Mouse (Mus musculus): ENCODE data around the gene Gkap1. TPM values are rescaled to one million over a fixed set of nuclear protein-coding genes. Genes with fewer than 3 reads are reported as not detected.

Gkap1 gene
- total RNA-seq (2023; ENCODE audit: inconsistent age): 3.1 to 5.1 TPM (median 3.8 TPM) in 4 replicates

DNA sequence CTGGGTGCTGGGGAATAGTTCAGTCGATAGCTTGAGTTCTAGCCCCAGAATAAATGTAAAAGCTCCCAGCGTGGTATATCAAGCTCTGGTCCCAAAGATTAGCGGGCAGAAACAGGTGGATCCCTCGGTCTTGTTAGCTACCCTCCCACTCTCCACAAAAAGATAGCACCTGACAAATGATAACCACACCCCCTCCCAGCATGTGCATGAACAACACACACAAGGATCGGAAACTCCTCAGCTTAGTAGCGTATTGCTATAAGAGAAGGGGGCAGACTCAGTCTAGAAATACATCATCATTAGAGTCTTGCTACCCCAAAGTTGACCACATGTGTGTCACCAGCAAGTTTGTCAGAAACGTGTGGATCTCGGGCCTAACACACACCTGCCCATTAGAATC lies at the start of gene Gkap1:
Gene Gkap1 (minus strand): TSS at position 101 of the 400 bp plus-strand sequence.

DNA sequence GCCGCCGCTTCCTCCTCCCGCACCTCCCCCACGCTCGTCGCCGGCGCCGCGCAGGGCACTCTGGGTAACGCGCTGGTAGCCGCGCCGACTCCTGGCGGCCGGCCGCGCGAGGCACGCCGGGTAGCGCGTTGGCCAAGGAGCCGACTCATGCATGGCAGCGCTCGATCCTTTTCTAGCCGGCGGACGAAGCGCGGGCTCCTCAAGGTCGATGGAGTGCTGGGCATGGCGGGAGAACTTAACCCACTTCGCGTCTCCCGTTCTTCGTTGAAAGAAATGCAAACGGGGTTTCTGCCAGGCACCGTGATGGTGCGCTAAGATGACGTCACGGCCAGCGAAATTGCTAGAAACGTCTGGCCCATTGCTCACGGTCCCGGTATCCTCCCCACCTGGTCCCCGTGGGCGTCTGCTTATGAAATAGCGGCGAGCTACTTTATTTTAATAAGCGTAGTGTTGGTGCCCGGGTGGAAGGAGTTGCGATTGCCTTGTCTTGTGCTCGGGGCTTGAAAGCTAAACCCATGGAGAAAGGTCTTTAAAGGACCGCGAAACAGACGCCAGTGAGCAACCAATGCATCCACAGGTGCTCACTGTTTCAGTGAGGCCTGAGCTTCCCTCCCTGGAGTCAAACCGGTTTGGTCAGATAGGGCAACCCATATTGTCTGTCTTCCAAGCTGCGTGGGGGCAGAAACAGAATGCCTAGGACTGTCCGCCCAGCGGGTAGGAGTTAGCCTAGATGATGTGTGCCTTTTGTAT lies 59.7 kb downstream of the Gkap1 start, which contains the start of gene Ubqln1:
Gene Ubqln1 (minus strand): TSS at position 62 of the 750 bp plus-strand sequence.

Other genes with a start within 250 kb of the Gkap1 start
- gene Klhl3, start 162.1 kb downstream of the Gkap1 start, total RNA-seq (2023; ENCODE audit: inconsistent age): 0.12 to 0.19 TPM (median 0.18 TPM) in 3 of 4 replicates, not detected in the other
- 139 to 154 TPM (median 148 TPM) in 4 replicates for gene Hnrnpa0, start 147.1 kb downstream of the Gkap1 start, total RNA-seq (2023; ENCODE audit: inconsistent age)
- 63.8 to 84.7 TPM (median 67.1 TPM) in 4 replicates for gene Idnk, start 118.0 kb downstream of the Gkap1 start, total RNA-seq (2023; ENCODE audit: inconsistent age)
- 90.2 to 99.8 TPM (median 94.2 TPM) in 4 replicates for gene Ubqln1, start 60.0 kb downstream of the Gkap1 start, total RNA-seq (2023; ENCODE audit: inconsistent age)
- 0.16 to 0.39 TPM (median 0.37 TPM) in 4 replicates for gene Kif27, start 83.4 kb upstream of the Gkap1 start, total RNA-seq (2023; ENCODE audit: inconsistent age)
- 12.4 to 14.5 TPM (median 13.1 TPM) in 4 replicates for gene 2210016F16Rik, start 109.5 kb upstream of the Gkap1 start, total RNA-seq (2023; ENCODE audit: inconsistent age)
- 50.2 to 54.6 TPM (median 52.7 TPM) in 4 replicates for gene Rmi1, start 126.5 kb upstream of the Gkap1 start, total RNA-seq (2023; ENCODE audit: inconsistent age)
- 1,294 to 1,357 TPM (median 1,337 TPM) in 4 replicates for gene Hnrnpk, start 127.6 kb upstream of the Gkap1 start, total RNA-seq (2023; ENCODE audit: inconsistent age)